Mouse (Mus musculus) cerebellum, adult 2 months (tissue): Measurements from ENCODE around the gene Ormdl3.

Source experiments
- CTCF ChIP-seq: fragments of 200-500 bp; IDR thresholded peaks from 2 replicates; pipeline ENCODE4 v1.5.1; 2011; ENCODE audit warnings: low read depth, mild to moderate bottlenecking, control low read depth, low read length, moderate library complexity, borderline replicate concordance; ENCODE audit not compliant: insufficient read depth
- POLR2A ChIP-seq: fragments of 200-500 bp; IDR thresholded peaks from 2 replicates; pipeline ENCODE4 v1.6.1; 2011; ENCODE audit warnings: low read length, control low read depth, borderline replicate concordance; ENCODE audit not compliant: insufficient read depth

DNA sequence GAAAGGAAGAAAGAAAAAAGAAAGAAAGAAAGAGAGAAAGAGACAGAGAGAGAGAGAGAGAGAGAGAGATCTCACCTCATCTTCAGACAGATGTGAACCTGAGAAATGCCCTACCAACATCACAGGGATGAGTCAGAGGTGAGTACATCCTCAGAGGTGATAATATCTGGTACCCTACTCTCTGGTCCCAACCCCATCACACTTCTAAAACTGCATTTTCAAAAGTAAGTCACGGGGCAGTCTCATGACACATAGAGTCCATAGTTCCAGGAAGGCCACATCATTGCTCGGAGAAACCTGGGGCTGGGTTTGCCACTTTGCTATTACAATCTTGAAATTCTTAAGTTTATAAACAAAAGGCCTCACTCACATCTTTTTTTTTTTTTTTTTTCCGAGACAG, 8.8 kb upstream of the Ormdl3 start:
- TF ChIP-seq CTCF: no peak
- TF ChIP-seq POLR2A: no peak
